Mouse (Mus musculus): ENCODE data around the gene L3mbtl4. TPM values are rescaled to one million over a fixed set of nuclear protein-coding genes. Genes with fewer than 3 reads are reported as not detected.
"Not testable (repeated sequence)": the region's sequence is repeated elsewhere in the genome, so short reads cannot be mapped to it uniquely, and the experiment has no call there.

Gene L3mbtl4
- total RNA-seq, 2 experiments from 2014 or later = not detected

GRCm38 (mm10) chr17:68357687-68358086, 84.1 kb downstream of the L3mbtl4 start:
- intact Hi-C loops (cut with DNase I; ENCODE audit: low total_unique reads) = no loop called here
- DNase-seq = no peak

- DNase-seq = no peak
- intact Hi-C loops (cut with DNase I; ENCODE audit: low total_unique reads) = no loop called here
Observed at GRCm38 (mm10) chr17:68371101-68371500, 97.5 kb downstream of the L3mbtl4 start.

- no peak for DNase-seq
- intact Hi-C loops (cut with DNase I; ENCODE audit: low total_unique reads) = no loop called here
Observed at GRCm38 (mm10) chr17:68388481-68388880, 114.9 kb downstream of the L3mbtl4 start.

- no peak for DNase-seq
- intact Hi-C loops (cut with DNase I; ENCODE audit: low total_unique reads) = no loop called here
Observed at GRCm38 (mm10) chr17:68405993-68406392, 132.4 kb downstream of the L3mbtl4 start.

GRCm38 (mm10) chr17:68407121-68407520, 133.5 kb downstream of the L3mbtl4 start:
- DNase-seq; intact Hi-C loops (cut with DNase I; ENCODE audit: low total_unique reads): not testable (repeated sequence)

- intact Hi-C loops (cut with DNase I; ENCODE audit: low total_unique reads) = no loop called here
Observed at GRCm38 (mm10) chr17:68422663-68423498, 149.3 kb downstream of the L3mbtl4 start.

GRCm38 (mm10) chr17:68433576-68433975, 160.0 kb downstream of the L3mbtl4 start:
- no peak for DNase-seq
- intact Hi-C loops (cut with DNase I; ENCODE audit: low total_unique reads) = no loop called here

More at GRCm38 (mm10) chr17:68422663-68423498, 149.3 kb downstream of the L3mbtl4 start:
- DNase-seq = no peak

GRCm38 (mm10) chr17:68450921-68451320, 177.3 kb downstream of the L3mbtl4 start:
- intact Hi-C loops (cut with DNase I; ENCODE audit: low total_unique reads) = no loop called here
- DNase-seq = no peak

- intact Hi-C loops (cut with DNase I; ENCODE audit: low total_unique reads) = no loop called here
- no peak for DNase-seq
Observed at GRCm38 (mm10) chr17:68461471-68461870, 187.9 kb downstream of the L3mbtl4 start.

GRCm38 (mm10) chr17:68467311-68467710, 193.7 kb downstream of the L3mbtl4 start:
- intact Hi-C loops (cut with DNase I; ENCODE audit: low total_unique reads) = no loop called here
- DNase-seq = no peak

GRCm38 (mm10) chr17:68490065-68490691, 216.6 kb downstream of the L3mbtl4 start:
- DNase-seq = no peak
- intact Hi-C loops (cut with DNase I; ENCODE audit: low total_unique reads) = no loop called here

- intact Hi-C loops (cut with DNase I; ENCODE audit: low total_unique reads) = no loop called here
- peak; percentile 16 for DNase-seq
Observed at GRCm38 (mm10) chr17:68492231-68492630, 218.6 kb downstream of the L3mbtl4 start.

GRCm38 (mm10) chr17:68502998-68503397, 229.4 kb downstream of the L3mbtl4 start:
- DNase-seq; intact Hi-C loops (cut with DNase I; ENCODE audit: low total_unique reads): not testable (repeated sequence)

- DNase-seq = no peak
- intact Hi-C loops (cut with DNase I; ENCODE audit: low total_unique reads) = no loop called here
Observed at GRCm38 (mm10) chr17:68559698-68560097, 286.1 kb downstream of the L3mbtl4 start.

GRCm38 (mm10) chr17:68560264-68560663, 286.7 kb downstream of the L3mbtl4 start:
- no peak for DNase-seq
- intact Hi-C loops (cut with DNase I; ENCODE audit: low total_unique reads) = no loop called here

- no peak for DNase-seq
- intact Hi-C loops (cut with DNase I; ENCODE audit: low total_unique reads) = no loop called here
Observed at GRCm38 (mm10) chr17:68571806-68572205, 298.2 kb downstream of the L3mbtl4 start.

- intact Hi-C loops (cut with DNase I; ENCODE audit: low total_unique reads) = no loop called here
- no peak for DNase-seq
Observed at GRCm38 (mm10) chr17:68585195-68585594, 311.6 kb downstream of the L3mbtl4 start.

GRCm38 (mm10) chr17:68591619-68592018, 318.0 kb downstream of the L3mbtl4 start:
- intact Hi-C loops (cut with DNase I; ENCODE audit: low total_unique reads) = no loop called here

GRCm38 (mm10) chr17:68602744-68603143, 329.1 kb downstream of the L3mbtl4 start:
- DNase-seq = no peak
- intact Hi-C loops (cut with DNase I; ENCODE audit: low total_unique reads) = no loop called here

More at GRCm38 (mm10) chr17:68591619-68592018, 318.0 kb downstream of the L3mbtl4 start:
- DNase-seq = no peak

GRCm38 (mm10) chr17:68607691-68608090, 334.1 kb downstream of the L3mbtl4 start:
- DNase-seq = peak; percentile 14
- intact Hi-C loops (cut with DNase I; ENCODE audit: low total_unique reads) = no loop called here

- intact Hi-C loops (cut with DNase I; ENCODE audit: low total_unique reads) = no loop called here
- DNase-seq = no peak
Observed at GRCm38 (mm10) chr17:68611247-68611646, 337.6 kb downstream of the L3mbtl4 start.
